ENCODE assay signal across 15 mouse cellular contexts in genomic region chr3:54238891-54239290, GRCm38 (mm10).
A peak's percentile ranks its signal among the peaks of the same experiment; 100 is the strongest.
DNase-seq lines count a peak whose midpoint lies in the region; ATAC-seq and TF ChIP-seq lines count a peak whose summit lies in the region.
"Had no signal": no experiment of that assay in that cellular context is flagged by ENCODE, and none has a peak within 500 bp of the region (broad histone marks: within the 10 kb centered on the region; RNA-seq: fewer than 3 reads in every experiment).

No protein-coding gene starts in this region.

- no peaks in the 10 kb centered on the region for H3K27me3 ChIP-seq in cerebellum, adult 2 months (ENCODE audit: control insufficient read depth, insufficient read depth, low read length)
- no peaks in the 10 kb centered on the region for H3K27me3 ChIP-seq in liver, postnatal 0 days (ENCODE audit: insufficient read depth, low read length)
- no peaks in the 10 kb centered on the region for H3K27me3 ChIP-seq in kidney, embryonic 14.5 days (ENCODE audit: control insufficient read depth, insufficient read depth, low read length)
- H3K27me3 ChIP-seq in hindbrain, embryonic 14.5 days (ENCODE audit: control insufficient read depth, insufficient read depth, low read length): no peaks in the 10 kb centered on the region
- H3K27me3 ChIP-seq: heart, embryonic 15.5 days; stomach, embryonic 15.5 days had no signal

- TF ChIP-seq CTCF in cerebellum, adult 2 months (IDR thresholded peaks at IDR 0.05; ENCODE audit: borderline replicate concordance, insufficient read depth, low read depth, low read length): no peak
- no peak for TF ChIP-seq CTCF in liver, postnatal 0 days (IDR thresholded peaks at IDR 0.05; ENCODE audit: low read depth)

- H3K36me3 ChIP-seq in liver, postnatal 0 days (replicated peaks; ENCODE audit: insufficient read depth, low read length): no peaks in the 10 kb centered on the region
- H3K36me3 ChIP-seq in kidney, embryonic 14.5 days (ENCODE audit: control insufficient read depth, insufficient read depth, low read length): no peaks in the 10 kb centered on the region
- no peaks in the 10 kb centered on the region for H3K36me3 ChIP-seq in hindbrain, embryonic 14.5 days (replicated peaks; ENCODE audit: control insufficient read depth, insufficient read depth)
- H3K36me3 ChIP-seq: forebrain, embryonic 10.5 days; heart, embryonic 15.5 days; stomach, embryonic 15.5 days had no signal

- no peak overlapping the region for H3K4me2 ChIP-seq in liver, postnatal 0 days (ENCODE audit: low read depth, low read length)
- H3K4me2 ChIP-seq in kidney, embryonic 14.5 days (replicated peaks; ENCODE audit: low read depth, low read length): no peak overlapping the region
- H3K4me2 ChIP-seq in hindbrain, embryonic 14.5 days (replicated peaks): no peak overlapping the region
- H3K4me2 ChIP-seq: heart, embryonic 15.5 days; stomach, embryonic 15.5 days had no signal

- TF ChIP-seq POLR2A in cerebellum, adult 2 months (IDR thresholded peaks at IDR 0.05; ENCODE audit: borderline replicate concordance, insufficient read depth, low read length): no peak

- WGBS in cerebellum, adult 2 months: 28% methylated on average over 5 of the region's 5 CpGs
- 45% methylated on average over 5 of the region's 5 CpGs for WGBS in liver, postnatal 0 days (ENCODE audit: insufficient replicate concordance)
- WGBS in kidney, embryonic 14.5 days: 78% methylated on average over 5 of the region's 5 CpGs
- 77% methylated on average over 5 of the region's 5 CpGs for WGBS in hindbrain, embryonic 14.5 days

- no peaks in the 10 kb centered on the region for H3K4me1 ChIP-seq in cerebellum, adult 2 months (ENCODE audit: control insufficient read depth, insufficient read depth, low read length)
- H3K4me1 ChIP-seq in liver, postnatal 0 days (ENCODE audit: insufficient read depth): no peaks in the 10 kb centered on the region
- H3K4me1 ChIP-seq in kidney, embryonic 14.5 days (ENCODE audit: control insufficient read depth, insufficient read depth, low read length): no peaks in the 10 kb centered on the region
- H3K4me1 ChIP-seq in hindbrain, embryonic 14.5 days (replicated peaks; ENCODE audit: control insufficient read depth, insufficient read depth, low read length): no peaks in the 10 kb centered on the region
- H3K4me1 ChIP-seq: forebrain, embryonic 10.5 days; heart, embryonic 15.5 days; stomach, embryonic 15.5 days had no signal

- no peak for ATAC-seq in liver, postnatal 0 days
- ATAC-seq in kidney, embryonic 14.5 days (ENCODE audit: low FRiP score, low TSS enrichment): no peak
- ATAC-seq in hindbrain, embryonic 14.5 days (ENCODE audit: low FRiP score): no peak
- ATAC-seq: activated CD4-positive, CD25-positive, alpha-beta regulatory T cell, adult 4 months; intestine, postnatal 0 days had no signal

- H3K27ac ChIP-seq in cerebellum, adult 2 months (ENCODE audit: insufficient read depth, low read length): no peak overlapping the region
- H3K27ac ChIP-seq in liver, postnatal 0 days (ENCODE audit: low read depth): no peak overlapping the region
- no peak overlapping the region for H3K27ac ChIP-seq in kidney, embryonic 14.5 days (ENCODE audit: low read depth, low read length)
- no peak overlapping the region for H3K27ac ChIP-seq in hindbrain, embryonic 14.5 days
- H3K27ac ChIP-seq: forebrain, embryonic 10.5 days; heart, embryonic 15.5 days; stomach, embryonic 15.5 days had no signal

- no peak overlapping the region for H3K4me3 ChIP-seq in cerebellum, adult 2 months (replicated peaks; ENCODE audit: insufficient read depth, low read depth, low read length)
- H3K4me3 ChIP-seq in liver, postnatal 0 days (ENCODE audit: low read depth, low read length): no peak overlapping the region
- H3K4me3 ChIP-seq in kidney, embryonic 14.5 days (ENCODE audit: low read length): no peak overlapping the region
- no peak overlapping the region for H3K4me3 ChIP-seq in hindbrain, embryonic 14.5 days (replicated peaks; ENCODE audit: low read length)
- H3K4me3 ChIP-seq: forebrain, embryonic 10.5 days; heart, embryonic 15.5 days; stomach, embryonic 15.5 days had no signal

- H3K9ac ChIP-seq in liver, postnatal 0 days (replicated peaks): no peak overlapping the region
- H3K9ac ChIP-seq in kidney, embryonic 14.5 days (ENCODE audit: low read depth, low read length): no peak overlapping the region
- no peak overlapping the region for H3K9ac ChIP-seq in hindbrain, embryonic 14.5 days
- H3K9ac ChIP-seq: heart, embryonic 15.5 days; stomach, embryonic 15.5 days had no signal

- peak; percentile 7 to 27 for DNase-seq in cerebellum, postnatal 10 days
- no peak for DNase-seq in cerebellum, adult 2 months
- peak; percentile 31 for DNase-seq in liver, postnatal 0 days
- DNase-seq in liver: no peak
- peak; percentile 99 for DNase-seq in gonadal fat pad, adult 2 months (ENCODE audit: low read depth)
- DNase-seq in lung, postnatal 36 days: peak; percentile 33
- DNase-seq in hindbrain, embryonic 14.5 days (ENCODE audit: low spot score): no peak
- DNase-seq: B cell, adult 2 months; right cerebral cortex, adult 18-20 months had no signal

- H3K9me3 ChIP-seq in liver, postnatal 0 days (ENCODE audit: low read length): no peaks in the 10 kb centered on the region
- H3K9me3 ChIP-seq in kidney, embryonic 14.5 days (ENCODE audit: control insufficient read depth, low read length): no peaks in the 10 kb centered on the region
- H3K9me3 ChIP-seq in hindbrain, embryonic 14.5 days (ENCODE audit: control insufficient read depth, low read length): peaks cover 8% of the 10 kb centered on the region; the same call in 1 of the 2 replicates
- H3K9me3 ChIP-seq: forebrain, embryonic 10.5 days; heart, embryonic 15.5 days; stomach, embryonic 15.5 days had no signal

- TF ChIP-seq EP300 in liver, postnatal 0 days (IDR thresholded peaks at IDR 0.05; ENCODE audit: low read depth): no peak

Comparison
In these comparisons a context has a peak if more than half of its experiments do, and no peak if none do; other contexts are left out.
1. DNase-seq: peak in cerebellum, postnatal 10 days (2 of 2), liver, postnatal 0 days (single experiment), gonadal fat pad, adult 2 months (single experiment) and lung, postnatal 36 days (single experiment); none in cerebellum, adult 2 months (0 of 2), liver (single experiment) and hindbrain, embryonic 14.5 days (single experiment).